Mouse (Mus musculus) neural tube, embryonic 11.5 days (tissue): ENCODE measurements around the gene Scn5a. TPM values are rescaled to one million over a fixed set of nuclear protein-coding genes. Genes with fewer than 3 reads are reported as not detected.

Source experiments
- ATAC-seq: fragments of 200-750 bp; cut with Nextera tagmentation; 2 replicates; pipeline ENCODE4 v1.8.0; 2017; ENCODE audit warnings: moderate number of reproducible peaks, mild to moderate bottlenecking, moderate TSS enrichment, moderate library complexity; ENCODE audit not compliant: insufficient read depth, low FRiP score, low TSS enrichment
- DNase-seq: peaks from one replicate; pipeline ENCODE4 v3.0.0-alpha.2; 2015; ENCODE audit warnings: low spot score
- H3K27ac ChIP-seq: fragments of 300-500 bp; sonication (generic); 2 replicates; pipeline ENCODE4 v1.5.1; 2014; ENCODE audit warnings: low read depth, mild to moderate bottlenecking, low read length
- H3K27me3 ChIP-seq: fragments of 300-500 bp; sonication (generic); 2 replicates; pipeline ENCODE4 v1.6.1; 2014; ENCODE audit warnings: mild to moderate bottlenecking, low read length, mixed read lengths; ENCODE audit not compliant: control insufficient read depth, insufficient read depth
- H3K36me3 ChIP-seq: fragments of 300-500 bp; sonication (generic); 2 replicates; pipeline ENCODE4 v1.6.1; 2014; ENCODE audit warnings: mild to moderate bottlenecking, low read length, moderate library complexity, mixed read lengths; ENCODE audit not compliant: control insufficient read depth, insufficient read depth
- H3K4me1 ChIP-seq: fragments of 300-500 bp; sonication (generic); 2 replicates; pipeline ENCODE4 v1.6.1; 2014; ENCODE audit warnings: low read length, mixed read lengths; ENCODE audit not compliant: control insufficient read depth, insufficient read depth
- H3K4me2 ChIP-seq: fragments of 300-500 bp; sonication (generic); 2 replicates; pipeline ENCODE4 v1.6.1; 2014; ENCODE audit warnings: low read depth, mild to moderate bottlenecking, moderate library complexity
- H3K4me3 ChIP-seq: fragments of 300-500 bp; sonication (generic); 2 replicates; pipeline ENCODE4 v1.5.1; 2014; ENCODE audit warnings: low read depth, low read length
- H3K9ac ChIP-seq: fragments of 300-500 bp; sonication (generic); 2 replicates; pipeline ENCODE4 v1.6.1; 2014; ENCODE audit warnings: mild to moderate bottlenecking, low read length
- H3K9me3 ChIP-seq: fragments of 300-500 bp; sonication (generic); 2 replicates; pipeline ENCODE4 v1.6.1; 2016; ENCODE audit warnings: low read length; ENCODE audit not compliant: control insufficient read depth
- whole genome bisulfite sequencing: fragments of 180-500 bp; shearing (Covaris S2); extraction: QIAGEN DNeasy Blood & Tissue Kit; methylation state at CpG from one replicate; pipeline ENCODE4 v1.1.7; 2014; 5-methylcytosine and 5-hydroxymethylcytosine counted together
- polyA plus RNA-seq: library from polyadenylated mRNA; unstranded; fragments of >200 nt; fragmentation: Nextera tagmentation; extraction: Ambion mirVana; gene quantifications from 2 replicates; pipeline ENCODE4 v1.2.1, GENCODE M21; 2014

Scn5a gene
- polyA plus RNA-seq, 1 experiment from 2014 or later, result 1.0 TPM

- H3K27ac ChIP-seq, result no peak overlapping the region
- peaks cover 10% of the 10 kb centered on the region; the same call in 1 of the 2 replicates for H3K36me3 ChIP-seq
- no peaks in the 10 kb centered on the region for H3K9me3 ChIP-seq
- no peak for ATAC-seq
- peak overlapping the region; percentile 74 for H3K4me2 ChIP-seq
- peak overlapping the region; percentile 93 for H3K9ac ChIP-seq
- no peaks in the 10 kb centered on the region for H3K27me3 ChIP-seq
- H3K4me3 ChIP-seq, result peak overlapping the region; percentile 77
- 46% methylated on average over 6 of the region's 6 CpGs for WGBS
- H3K4me1 ChIP-seq, result peaks cover 5% of the 10 kb centered on the region; the same call in 1 of the 2 replicates
- no peak for DNase-seq
Measured at GRCm38 (mm10) chr9:119445737-119446136, 133.1 kb downstream of the Scn5a start.

DNA sequence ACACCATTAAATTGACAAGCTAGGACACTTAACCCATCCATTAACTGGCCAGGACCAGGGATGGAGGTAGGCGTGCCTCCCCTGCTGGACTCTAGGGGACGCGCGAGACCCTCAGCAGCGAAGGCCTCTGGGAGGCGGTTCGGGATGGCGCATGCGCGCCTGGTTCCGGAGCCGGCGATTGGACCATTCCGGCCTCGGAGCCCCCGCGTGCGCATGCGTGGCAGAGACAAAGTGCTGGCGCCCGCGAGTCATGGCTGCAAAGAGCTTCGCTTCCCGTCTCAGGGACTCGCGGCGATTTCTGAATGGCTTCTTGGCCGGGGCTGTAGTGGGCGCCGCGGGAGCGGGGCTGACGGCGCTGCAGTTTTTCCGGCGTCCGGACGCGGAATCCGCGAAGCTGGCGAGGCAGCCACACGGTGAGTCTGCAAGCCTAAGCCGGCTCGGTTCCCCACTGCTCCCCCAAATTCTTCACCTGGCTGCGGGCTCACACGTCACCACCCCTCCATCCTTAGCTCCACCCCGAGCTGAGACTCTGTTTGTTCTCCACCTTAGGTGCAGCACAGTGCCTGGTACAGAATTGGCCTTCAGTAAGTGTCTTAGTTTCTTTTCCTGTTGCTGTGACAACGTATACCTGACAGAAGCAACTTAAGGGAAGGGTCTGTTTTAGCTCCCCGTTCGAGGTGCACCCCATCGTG is 133.9 kb downstream of the Scn5a start, which contains the start of gene Exog:
Gene Exog (plus strand): TSS at position 206 of the 692 bp plus-strand sequence.
- 0 out of 2 replicates have a peak within 1 kb of the TSS, but pooled peaks have one; percentile 58 for H3K27ac ChIP-seq
- DNase-seq (peak; percentile 99), ATAC-seq (peak; percentile 93)
- WGBS, result under 1% methylated on average over 52 of the region's 52 CpGs
- no peaks in the 10 kb centered on the region for H3K9me3 ChIP-seq
- H3K36me3 ChIP-seq, result peaks cover 10% of the 10 kb centered on the region; the same call in 1 of the 2 replicates
- peak within 1 kb of the TSS; percentile 93 for H3K9ac ChIP-seq
- peak within 1 kb of the TSS; percentile 77 for H3K4me3 ChIP-seq
- peak within 1 kb of the TSS; percentile 74 for H3K4me2 ChIP-seq
- H3K4me1 ChIP-seq, result peaks cover 5% of the 10 kb centered on the region; the same call in 1 of the 2 replicates
- no peaks in the 10 kb centered on the region for H3K27me3 ChIP-seq

DNA sequence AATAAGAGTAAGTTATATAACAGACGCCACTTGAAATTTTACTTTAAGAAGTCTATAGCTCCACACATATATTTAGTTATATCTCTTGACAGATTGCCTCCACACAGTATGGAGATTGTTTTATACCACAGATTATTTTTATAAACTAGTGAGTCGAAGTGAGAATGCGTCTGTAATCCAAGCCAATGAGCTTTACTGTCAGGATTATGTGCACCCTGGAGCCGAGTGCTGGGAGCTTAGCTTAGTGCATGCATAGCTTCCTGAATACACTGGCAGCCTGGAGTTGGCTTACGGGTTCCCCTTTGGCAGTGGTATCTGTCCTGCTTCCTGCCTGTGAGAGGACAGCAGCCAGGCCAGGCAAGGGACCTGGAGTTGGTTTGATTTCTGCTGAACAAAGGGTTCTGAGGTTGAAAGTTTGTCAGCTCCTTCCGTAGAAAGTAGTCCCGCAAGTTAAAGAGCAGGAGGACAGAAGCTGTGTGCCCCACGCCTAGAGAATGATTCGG is 140.3 kb downstream of the Scn5a start:
- H3K36me3 ChIP-seq, result peaks cover 14% of the 10 kb centered on the region
- H3K4me3 ChIP-seq, result no peak overlapping the region
- H3K4me1 ChIP-seq, result no peaks in the 10 kb centered on the region
- no peak overlapping the region for H3K4me2 ChIP-seq
- no peak for ATAC-seq
- H3K9me3 ChIP-seq, result no peaks in the 10 kb centered on the region
- no peak overlapping the region for H3K9ac ChIP-seq
- H3K27ac ChIP-seq, result no peak overlapping the region
- H3K27me3 ChIP-seq, result no peaks in the 10 kb centered on the region
- 92% methylated on average over 9 of the region's 9 CpGs for WGBS
- DNase-seq, result no peak

DNA sequence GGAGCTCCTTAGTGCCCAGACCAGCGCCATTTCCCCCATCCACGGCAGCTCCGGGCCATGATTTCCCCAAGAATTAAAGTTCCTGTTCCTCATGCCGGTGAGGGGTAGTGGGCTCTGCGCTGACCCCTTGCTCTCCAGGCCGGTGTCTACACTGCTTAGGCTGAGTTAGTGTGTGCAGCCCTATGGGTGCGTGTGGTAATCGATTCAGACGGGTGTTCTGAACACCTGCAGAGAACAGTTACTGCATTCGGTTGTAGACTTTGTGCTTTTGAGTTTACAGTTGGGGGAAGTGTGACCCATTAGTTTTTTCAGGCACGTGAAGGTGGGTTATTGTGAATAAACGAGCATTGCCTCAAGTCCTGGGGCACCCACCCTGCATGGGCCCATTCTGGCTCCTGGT is 140.8 kb downstream of the Scn5a start:
- no peak for DNase-seq
- Histone ChIP-seq H3K9me3 (no peaks in the 10 kb centered on the region), H3K4me3 (no peak overlapping the region), H3K27ac (no peak overlapping the region), H3K27me3 (no peaks in the 10 kb centered on the region), H3K36me3 (peaks cover 14% of the 10 kb centered on the region), H3K4me1 (no peaks in the 10 kb centered on the region), H3K9ac (no peak overlapping the region), H3K4me2 (no peak overlapping the region)
- 91% methylated on average over 12 of the region's 12 CpGs for WGBS
- ATAC-seq, result no peak

- H3K36me3 ChIP-seq, result peaks cover 20% of the 10 kb centered on the region
- 80% methylated on average over 2 of the region's 2 CpGs for WGBS
Measured at GRCm38 (mm10) chr9:119435855-119436254, 143.0 kb downstream of the Scn5a start.

More at GRCm38 (mm10) chr9:119435855-119436254, 143.0 kb downstream of the Scn5a start:
- ATAC-seq (no peak), DNase-seq (no peak)
- H3K9ac ChIP-seq, result no peak overlapping the region
- no peaks in the 10 kb centered on the region for H3K9me3 ChIP-seq
- no peaks in the 10 kb centered on the region for H3K27me3 ChIP-seq
- no peak overlapping the region for H3K4me3 ChIP-seq
- H3K4me2 ChIP-seq, result no peak overlapping the region
- no peak overlapping the region for H3K27ac ChIP-seq
- H3K4me1 ChIP-seq, result no peaks in the 10 kb centered on the region

Other genes starting within 250 kb of the Scn5a start
- gene Acaa1a, start 239.3 kb downstream of the Scn5a start, polyA plus RNA-seq, result 69.4 and 75.1 TPM in 2 replicates
- 7.2 and 7.9 TPM in 2 replicates for gene Myd88, start 237.6 kb downstream of the Scn5a start, polyA plus RNA-seq
- gene Xylb, start 221.6 kb downstream of the Scn5a start, polyA plus RNA-seq, result 5.6 and 6.7 TPM in 2 replicates
- not detected in 2 replicates for gene Slc22a14, start 213.5 kb downstream of the Scn5a start, polyA plus RNA-seq
- gene Acvr2b, start 176.9 kb downstream of the Scn5a start, polyA plus RNA-seq, result 87.2 and 99.6 TPM in 2 replicates
- gene Exog, start 134.1 kb downstream of the Scn5a start, polyA plus RNA-seq, result 47.0 and 49.2 TPM in 2 replicates
- gene Scn10a, start 140.3 kb upstream of the Scn5a start, polyA plus RNA-seq, result 0.38 and 0.62 TPM in 2 replicates
- 0.11 TPM in 1 of 2 replicates, not detected in the other for gene Scn11a, start 246.4 kb upstream of the Scn5a start, polyA plus RNA-seq